Mouse (Mus musculus): ENCODE results near the gene Gm42372. TPM values are rescaled to one million over a fixed set of nuclear protein-coding genes. Genes with fewer than 3 reads are reported as not detected.

The Gm42372 gene
- total and polyA plus RNA-seq, 2 experiments, result not detected

- no peak for TF ChIP-seq POLR2A (IDR thresholded peaks at IDR 0.05; ENCODE audit: extremely low read depth, insufficient read depth, low read length)
- no peak for TF ChIP-seq CTCF (IDR thresholded peaks at IDR 0.05; ENCODE audit: low read depth, low read length)
- 41% methylated on average over 5 of the region's 5 CpGs for WGBS
- Histone ChIP-seq H3K27ac (replicated peaks; ENCODE audit: insufficient read depth, low read depth, low read length) (no peak overlapping the region), H3K4me1 (ENCODE audit: control insufficient read depth, insufficient read depth, low read length) (peaks cover 11% of the 10 kb centered on the region), H3K36me3 (ENCODE audit: control insufficient read depth, insufficient read depth, low read length) (peaks cover 9% of the 10 kb centered on the region; the same call in 1 of the 2 replicates), H3K27me3 (ENCODE audit: control insufficient read depth, insufficient read depth, low read length) (no peaks in the 10 kb centered on the region), H3K4me3 (ENCODE audit: insufficient read depth, low read depth, low read length) (no peak overlapping the region), H3K9ac (ENCODE audit: low read depth, low read length) (no peak overlapping the region), H3K79me2 (ENCODE audit: control insufficient read depth, insufficient read depth, low read length) (no peaks in the 10 kb centered on the region; the same call in 1 of the 2 replicates)
- peak; percentile 83 for DNase-seq (ENCODE audit: extremely low read depth, low read depth, low spot score)
Observed at GRCm38 (mm10) chr7:17010010-17010347, 27.1 kb downstream of the Gm42372 start.

DNA sequence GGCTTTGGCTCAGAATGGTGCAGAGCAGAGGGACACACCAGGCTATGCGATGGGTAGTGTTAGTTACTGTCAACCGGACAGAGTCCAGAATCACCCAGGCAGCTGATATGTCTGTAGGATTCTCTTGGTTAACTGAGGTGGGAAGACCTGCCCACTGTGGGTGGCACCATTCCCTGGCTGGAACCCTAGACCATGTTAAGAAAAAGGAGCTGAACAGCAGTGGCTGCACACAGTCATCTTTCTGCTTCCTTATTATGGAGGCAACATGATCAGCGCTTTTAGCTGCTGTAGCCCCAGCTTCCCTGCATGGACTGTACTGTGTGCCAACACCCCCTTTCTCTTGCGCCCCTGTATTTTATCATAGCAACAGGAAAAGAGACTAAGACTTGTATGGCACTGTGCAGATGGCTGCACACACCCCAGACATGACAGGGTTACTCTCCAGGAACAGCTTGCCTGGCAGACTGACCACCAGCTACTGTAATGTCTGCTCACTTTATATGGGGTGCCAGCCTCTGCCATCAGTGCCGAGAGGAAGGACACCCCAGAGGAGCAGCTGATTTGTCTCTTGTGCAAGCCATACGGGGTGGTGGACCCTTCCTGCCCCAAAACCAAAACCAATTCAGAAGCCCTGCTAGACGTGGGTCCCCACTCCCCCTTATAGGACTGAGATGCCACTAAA lies 29.2 kb downstream of the Gm42372 start:
- Histone ChIP-seq H3K9ac (ENCODE audit: low read depth, low read length) (no peak overlapping the region), H3K36me3 (ENCODE audit: control insufficient read depth, insufficient read depth, low read length) (peaks cover 8% of the 10 kb centered on the region; the same call in 1 of the 2 replicates), H3K4me1 (ENCODE audit: control insufficient read depth, insufficient read depth, low read length) (peaks cover 10% of the 10 kb centered on the region), H3K4me3 (ENCODE audit: insufficient read depth, low read depth, low read length) (no peak overlapping the region), H3K27ac (replicated peaks; ENCODE audit: insufficient read depth, low read depth, low read length) (no peak overlapping the region), H3K27me3 (ENCODE audit: control insufficient read depth, insufficient read depth, low read length) (no peaks in the 10 kb centered on the region), H3K79me2 (ENCODE audit: control insufficient read depth, insufficient read depth, low read length) (peaks cover 10% of the 10 kb centered on the region; the same call in 1 of the 2 replicates)
- 95% methylated on average over 7 of the region's 7 CpGs for WGBS
- no peak for DNase-seq (ENCODE audit: extremely low read depth, low read depth, low spot score)
- no peak for TF ChIP-seq POLR2A (IDR thresholded peaks at IDR 0.05; ENCODE audit: extremely low read depth, insufficient read depth, low read length)
- no peak for TF ChIP-seq CTCF (IDR thresholded peaks at IDR 0.05; ENCODE audit: low read depth, low read length)

DNA sequence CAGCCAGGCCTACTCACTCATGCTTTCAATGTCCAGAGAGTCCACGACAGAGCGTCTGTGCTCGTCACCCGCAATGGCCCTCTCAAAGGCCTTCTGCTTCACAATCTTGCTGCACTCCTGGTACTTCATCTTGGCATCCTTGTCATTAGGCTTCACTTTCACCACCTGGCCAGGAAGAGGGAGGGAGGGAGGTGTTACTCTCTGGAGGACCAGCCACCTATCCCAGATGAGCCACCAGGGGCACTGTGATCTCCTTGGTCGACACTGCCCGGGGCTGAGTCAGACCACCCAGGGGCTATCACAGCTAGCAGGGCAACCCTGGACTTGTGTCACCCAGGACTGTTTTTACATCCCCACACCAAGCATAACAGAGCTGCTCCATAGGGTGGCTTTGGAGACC lies 32.5 kb downstream of the Gm42372 start:
- H3K36me3 ChIP-seq (ENCODE audit: control insufficient read depth, insufficient read depth, low read length), result peaks cover 8% of the 10 kb centered on the region; the same call in 1 of the 2 replicates
- no peak overlapping the region for H3K9ac ChIP-seq (ENCODE audit: low read depth, low read length)
- H3K79me2 ChIP-seq (ENCODE audit: control insufficient read depth, insufficient read depth, low read length), result peaks cover 11% of the 10 kb centered on the region; the same call in 1 of the 2 replicates
- no peaks in the 10 kb centered on the region for H3K27me3 ChIP-seq (ENCODE audit: control insufficient read depth, insufficient read depth, low read length)
- WGBS, result 91% methylated on average over 6 of the region's 6 CpGs
- peaks cover 11% of the 10 kb centered on the region for H3K4me1 ChIP-seq (ENCODE audit: control insufficient read depth, insufficient read depth, low read length)
- no peak overlapping the region for H3K27ac ChIP-seq (replicated peaks; ENCODE audit: insufficient read depth, low read depth, low read length)
- TF ChIP-seq CTCF (IDR thresholded peaks at IDR 0.05; ENCODE audit: low read depth, low read length) (0 out of 2 replicates have a peak, but pooled peaks have one; percentile 11), POLR2A (IDR thresholded peaks at IDR 0.05; ENCODE audit: extremely low read depth, insufficient read depth, low read length) (no peak)
- no peak overlapping the region for H3K4me3 ChIP-seq (ENCODE audit: insufficient read depth, low read depth, low read length)
- no peak for DNase-seq (ENCODE audit: extremely low read depth, low read depth, low spot score)

GRCm38 (mm10) chr7:17017036-17017435 lies 34.1 kb downstream of the Gm42372 start:
- TF ChIP-seq CTCF (IDR thresholded peaks at IDR 0.05; ENCODE audit: low read depth, low read length), result no peak
- no peak for TF ChIP-seq POLR2A (IDR thresholded peaks at IDR 0.05; ENCODE audit: extremely low read depth, insufficient read depth, low read length)
- Histone ChIP-seq H3K79me2 (ENCODE audit: control insufficient read depth, insufficient read depth, low read length) (peaks cover 25% of the 10 kb centered on the region), H3K27ac (replicated peaks; ENCODE audit: insufficient read depth, low read depth, low read length) (0 out of 2 replicates have a peak overlapping the region, but pooled peaks have one; percentile 29), H3K4me1 (ENCODE audit: control insufficient read depth, insufficient read depth, low read length) (peaks cover 11% of the 10 kb centered on the region), H3K36me3 (ENCODE audit: control insufficient read depth, insufficient read depth, low read length) (peaks cover 8% of the 10 kb centered on the region; the same call in 1 of the 2 replicates), H3K27me3 (ENCODE audit: control insufficient read depth, insufficient read depth, low read length) (no peaks in the 10 kb centered on the region), H3K4me3 (ENCODE audit: insufficient read depth, low read depth, low read length) (no peak overlapping the region), H3K9ac (ENCODE audit: low read depth, low read length) (no peak overlapping the region)
- peak; percentile 97 for DNase-seq (ENCODE audit: extremely low read depth, low read depth, low spot score)
- 27% methylated on average over 1 of the region's 1 CpGs for WGBS

DNA sequence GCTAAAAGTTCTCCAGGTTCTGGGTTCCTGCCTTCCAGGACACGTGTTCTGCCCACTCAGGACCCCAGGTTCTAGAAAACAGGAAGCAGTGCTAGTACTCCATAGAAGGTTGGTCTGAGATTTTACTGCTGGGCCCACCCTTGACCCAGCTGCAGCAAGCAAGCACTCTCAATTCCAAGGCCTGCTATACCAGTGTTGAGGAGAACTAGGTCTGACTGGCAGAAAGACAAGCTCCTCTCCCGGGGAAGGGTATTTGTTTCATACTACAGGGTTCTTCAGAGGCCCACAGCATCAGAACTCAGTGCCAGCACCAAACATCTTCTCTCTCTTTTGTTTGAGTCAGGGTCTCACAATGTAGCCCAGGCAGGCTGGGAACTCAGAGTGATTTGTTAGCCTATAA lies 35.0 kb downstream of the Gm42372 start:
- no peaks in the 10 kb centered on the region for H3K27me3 ChIP-seq (ENCODE audit: control insufficient read depth, insufficient read depth, low read length)
- no peak overlapping the region for H3K4me3 ChIP-seq (ENCODE audit: insufficient read depth, low read depth, low read length)
- H3K9ac ChIP-seq (ENCODE audit: low read depth, low read length), result no peak overlapping the region
- peaks cover 34% of the 10 kb centered on the region for H3K79me2 ChIP-seq (ENCODE audit: control insufficient read depth, insufficient read depth, low read length)
- H3K4me1 ChIP-seq (ENCODE audit: control insufficient read depth, insufficient read depth, low read length), result peaks cover 11% of the 10 kb centered on the region
- peak overlapping the region; percentile 7 for H3K27ac ChIP-seq (replicated peaks; ENCODE audit: insufficient read depth, low read depth, low read length)
- no peak for TF ChIP-seq CTCF (IDR thresholded peaks at IDR 0.05; ENCODE audit: low read depth, low read length)
- TF ChIP-seq POLR2A (IDR thresholded peaks at IDR 0.05; ENCODE audit: extremely low read depth, insufficient read depth, low read length), result no peak
- DNase-seq (ENCODE audit: extremely low read depth, low read depth, low spot score), result no peak
- H3K36me3 ChIP-seq (ENCODE audit: control insufficient read depth, insufficient read depth, low read length), result peaks cover 8% of the 10 kb centered on the region; the same call in 1 of the 2 replicates
- WGBS, result 41% methylated on average over 2 of the region's 2 CpGs
